Mouse (Mus musculus) embryonic facial prominence, embryonic 13.5 days (tissue): ENCODE measurements around the gene Bcam. TPM values are rescaled to one million over a fixed set of nuclear protein-coding genes. Genes with fewer than 3 reads are reported as not detected.

ENCODE experiments used
- ATAC-seq: fragments of 200-750 bp; cut with Nextera tagmentation; 2 replicates; pipeline ENCODE4 v1.8.0; 2017; ENCODE audit warnings: low read depth; ENCODE audit not compliant: insufficient number of reproducible peaks, insufficient read depth, low FRiP score, low TSS enrichment
- H3K27ac ChIP-seq: fragments of 300-500 bp; sonication (generic); 2 replicates; pipeline ENCODE4 v1.5.1; 2015; ENCODE audit warnings: moderate library complexity, mild to moderate bottlenecking, inconsistent platforms
- H3K27me3 ChIP-seq: fragments of 300-500 bp; sonication (generic); 2 replicates; pipeline ENCODE4 v1.6.1; 2015; ENCODE audit warnings: mild to moderate bottlenecking, inconsistent platforms
- H3K36me3 ChIP-seq: fragments of 300-500 bp; sonication (generic); 2 replicates; pipeline ENCODE4 v1.6.1; 2015; ENCODE audit warnings: mild to moderate bottlenecking, inconsistent platforms
- H3K4me1 ChIP-seq: fragments of 300-500 bp; sonication (generic); 2 replicates; pipeline ENCODE4 v1.6.1; 2015; ENCODE audit warnings: inconsistent platforms
- H3K4me2 ChIP-seq: fragments of 300-500 bp; sonication (generic); 2 replicates; pipeline ENCODE4 v1.6.1; 2015; ENCODE audit warnings: moderate library complexity, mild to moderate bottlenecking, inconsistent platforms
- H3K4me3 ChIP-seq: fragments of 300-500 bp; sonication (generic); 2 replicates; pipeline ENCODE4 v1.5.1; 2015; ENCODE audit warnings: mild to moderate bottlenecking, inconsistent platforms
- H3K9ac ChIP-seq: fragments of 300-500 bp; sonication (generic); 2 replicates; pipeline ENCODE4 v1.6.1; 2015; ENCODE audit warnings: mild to moderate bottlenecking, inconsistent platforms
- H3K9me3 ChIP-seq: fragments of 300-500 bp; sonication (generic); 2 replicates; pipeline ENCODE4 v1.6.1; 2016; ENCODE audit warnings: inconsistent platforms
- WGBS: fragments of 180-500 bp; shearing (Covaris S2); methylation state at CpG from one replicate; pipeline ENCODE4 v1.1.7; 2015; ENCODE audit warnings: mixed read lengths; 5-methylcytosine and 5-hydroxymethylcytosine counted together
- polyA plus RNA-seq: library from polyadenylated mRNA; unstranded; fragments of >200 nt; fragmentation: Nextera tagmentation; extraction: Ambion mirVana; gene quantifications from 2 replicates; pipeline ENCODE4 v1.2.1, GENCODE M21; 2015

Bcam gene
- polyA plus RNA-seq, 1 experiment from 2014 or later: 116 TPM

DNA sequence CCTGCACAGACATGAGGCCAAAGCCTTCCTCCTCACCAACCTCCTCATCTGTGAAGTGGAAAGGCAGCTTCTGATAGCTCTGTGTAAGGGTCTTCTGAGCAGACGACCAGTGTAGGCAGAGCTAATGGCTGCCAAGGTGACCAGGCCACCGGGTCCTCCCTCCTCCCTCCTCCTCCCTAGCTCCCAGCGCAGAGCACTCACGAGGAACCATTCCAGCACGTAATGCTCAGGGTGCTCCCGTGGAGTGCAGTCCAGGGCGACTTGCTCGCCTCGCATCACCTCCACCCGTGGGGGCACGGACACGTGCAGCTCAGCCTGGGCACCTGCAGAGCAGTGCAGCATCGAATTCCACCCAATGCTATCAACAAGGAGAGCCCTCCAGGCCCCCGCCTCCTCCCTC, 2.6 kb downstream of the Bcam start:
- peaks cover 6% of the 10 kb centered on the region for H3K27me3 ChIP-seq
- peaks cover 33% of the 10 kb centered on the region for H3K4me1 ChIP-seq
- no peak for ATAC-seq
- peaks cover 35% of the 10 kb centered on the region for H3K36me3 ChIP-seq
- peak overlapping the region; percentile 84 for H3K4me2 ChIP-seq
- peak overlapping the region; percentile 54 for H3K4me3 ChIP-seq
- 62% methylated on average over 14 of the region's 14 CpGs for WGBS
- 0 out of 2 replicates have a peak overlapping the region, but pooled peaks have one; percentile 11 for H3K27ac ChIP-seq
- no peaks in the 10 kb centered on the region for H3K9me3 ChIP-seq
- peak overlapping the region; percentile 75; the same call in 1 of the 2 replicates for H3K9ac ChIP-seq

DNA sequence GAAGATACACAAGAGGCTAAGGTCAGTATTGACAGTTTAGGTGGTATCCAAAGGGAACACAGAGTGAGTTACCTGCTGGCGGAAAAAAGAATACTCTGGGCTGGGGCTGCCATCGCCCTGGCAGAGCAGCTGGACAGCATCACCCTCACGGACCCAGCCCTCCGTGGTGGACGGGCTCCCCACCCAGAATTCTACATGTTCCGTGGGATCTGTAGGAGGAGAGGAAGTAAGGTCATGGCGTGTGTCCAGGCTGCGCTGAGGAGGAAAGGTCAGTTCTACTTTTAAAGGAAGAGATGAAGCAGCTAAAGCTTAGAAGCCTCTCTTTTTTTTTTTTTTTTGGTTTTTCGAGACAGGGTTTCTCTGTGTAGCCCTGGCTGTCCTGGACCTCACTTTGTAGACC, 6.2 kb downstream of the Bcam start:
- no peak overlapping the region for H3K9ac ChIP-seq
- H3K4me1 ChIP-seq: peaks cover 15% of the 10 kb centered on the region
- no peaks in the 10 kb centered on the region; the same call in 1 of the 2 replicates for H3K27me3 ChIP-seq
- no peak overlapping the region for H3K4me2 ChIP-seq
- no peaks in the 10 kb centered on the region for H3K9me3 ChIP-seq
- 96% methylated on average over 9 of the region's 9 CpGs for WGBS
- no peak overlapping the region for H3K4me3 ChIP-seq
- ATAC-seq: no peak
- no peak overlapping the region for H3K27ac ChIP-seq
- peaks cover 63% of the 10 kb centered on the region for H3K36me3 ChIP-seq

DNA sequence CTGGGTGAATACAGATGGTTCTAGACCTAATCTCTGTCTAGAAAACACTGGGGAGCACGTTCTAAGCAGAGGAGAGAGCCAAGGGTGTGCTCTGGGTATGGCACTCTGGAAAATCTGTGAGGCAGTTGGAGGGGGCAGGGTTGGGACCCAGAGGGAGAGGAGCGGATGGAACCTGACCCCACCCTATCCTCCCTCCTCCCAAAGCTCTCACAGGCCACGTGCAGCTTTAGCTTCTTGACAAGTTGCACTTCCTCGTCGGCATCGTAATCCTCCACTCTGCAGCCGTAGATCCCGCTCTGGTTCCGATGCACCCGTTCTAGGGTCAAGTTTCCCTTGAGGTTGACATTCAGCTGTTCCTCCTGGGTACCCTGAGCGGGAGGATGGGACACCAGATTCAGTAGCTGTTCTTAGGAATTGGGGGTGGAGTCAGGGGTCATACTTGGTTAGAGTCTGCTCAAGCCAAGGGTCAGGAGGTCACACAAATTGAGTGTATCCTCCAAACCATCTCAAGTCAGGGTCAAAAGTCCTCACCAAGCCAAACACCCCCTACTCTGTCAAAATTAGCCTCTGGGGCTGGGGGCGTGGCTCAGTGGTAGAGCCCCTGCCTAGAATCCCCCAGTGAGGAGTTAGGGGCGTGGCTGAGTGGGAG, 6.9 kb downstream of the Bcam start:
- Histone ChIP-seq H3K9me3 (no peaks in the 10 kb centered on the region), H3K27ac (no peak overlapping the region), H3K4me2 (no peak overlapping the region), H3K4me3 (no peak overlapping the region), H3K9ac (no peak overlapping the region), H3K27me3 (no peaks in the 10 kb centered on the region; the same call in 1 of the 2 replicates), H3K36me3 (peaks cover 69% of the 10 kb centered on the region), H3K4me1 (peaks cover 9% of the 10 kb centered on the region)
- WGBS: 87% methylated on average over 13 of the region's 13 CpGs
- no peak for ATAC-seq

DNA sequence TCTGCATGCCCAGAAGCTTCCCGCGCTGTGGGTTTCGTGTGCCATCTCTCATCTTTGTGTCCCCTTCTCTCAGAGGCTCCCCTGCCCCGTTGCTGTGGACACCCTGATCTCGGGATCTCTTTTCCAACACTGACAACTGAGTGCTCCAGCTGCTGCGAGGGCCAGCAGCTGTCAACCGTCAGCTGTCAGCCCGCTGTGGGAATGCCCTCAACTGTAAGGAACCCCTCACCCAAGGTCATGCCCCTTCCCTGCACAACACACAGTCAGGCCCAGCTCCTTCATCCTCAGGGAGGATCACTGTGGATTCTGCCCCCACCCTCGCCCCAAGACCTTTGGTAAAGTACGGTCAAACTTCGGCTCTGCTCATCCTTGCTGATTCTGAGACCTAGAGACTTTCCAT, 8.5 kb downstream of the Bcam start:
- WGBS: 85% methylated on average over 11 of the region's 11 CpGs
- Histone ChIP-seq H3K36me3 (peaks cover 81% of the 10 kb centered on the region), H3K27ac (no peak overlapping the region), H3K4me2 (no peak overlapping the region), H3K9me3 (no peaks in the 10 kb centered on the region), H3K27me3 (no peaks in the 10 kb centered on the region), H3K4me3 (no peak overlapping the region), H3K4me1 (no peaks in the 10 kb centered on the region), H3K9ac (no peak overlapping the region)
- ATAC-seq: no peak

DNA sequence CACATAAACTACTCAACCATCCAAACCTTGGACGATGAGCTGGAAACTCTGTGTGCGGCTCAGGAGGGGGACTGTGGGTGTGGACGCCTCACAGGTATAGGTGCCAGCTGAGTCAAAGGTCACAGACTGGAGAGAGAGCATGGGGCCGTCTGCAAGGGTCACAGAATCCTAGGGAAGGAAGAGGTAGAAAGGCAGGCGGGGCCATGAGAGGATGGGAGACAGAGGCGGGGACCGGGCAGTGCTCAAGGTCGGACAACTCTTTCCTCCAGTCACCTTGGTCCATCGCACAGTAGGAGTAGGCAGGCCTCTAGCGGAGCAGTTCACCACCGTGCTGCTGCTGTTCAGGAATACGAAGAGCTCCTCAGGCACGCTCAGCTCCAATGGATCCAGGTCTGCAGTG, 10.8 kb downstream of the Bcam start:
- ATAC-seq: no peak
- Histone ChIP-seq H3K9me3 (no peaks in the 10 kb centered on the region), H3K27me3 (no peaks in the 10 kb centered on the region), H3K4me2 (no peak overlapping the region), H3K4me1 (0 out of 2 replicates have a peak, but pooled peaks cover 3% of the 10 kb centered on the region), H3K36me3 (peaks cover 72% of the 10 kb centered on the region), H3K9ac (no peak overlapping the region), H3K27ac (no peak overlapping the region), H3K4me3 (no peak overlapping the region)
- 90% methylated on average over 13 of the region's 13 CpGs for WGBS

DNA sequence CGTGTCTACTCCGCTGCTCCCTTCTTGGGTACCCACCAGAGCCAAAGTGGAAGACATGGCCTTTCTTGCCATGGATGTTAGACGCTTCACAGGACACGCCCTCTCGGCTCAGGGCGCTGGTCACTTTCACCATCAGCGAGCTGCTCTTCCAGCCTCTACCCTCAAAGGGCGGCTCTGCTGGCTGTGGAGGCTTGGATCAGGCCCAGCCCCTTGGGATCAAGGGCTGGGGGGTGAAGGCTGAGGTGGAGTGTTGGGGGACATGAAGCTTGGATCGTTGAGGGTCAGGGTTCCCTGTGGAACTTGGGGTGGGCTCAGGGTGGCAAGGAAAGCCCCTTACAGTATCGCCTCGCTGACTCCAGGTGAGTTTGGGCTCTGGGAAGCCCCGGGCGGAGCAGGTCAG, 12.2 kb downstream of the Bcam start:
- 93% methylated on average over 13 of the region's 13 CpGs for WGBS
- no peak overlapping the region for H3K27ac ChIP-seq
- no peak for ATAC-seq

DNA sequence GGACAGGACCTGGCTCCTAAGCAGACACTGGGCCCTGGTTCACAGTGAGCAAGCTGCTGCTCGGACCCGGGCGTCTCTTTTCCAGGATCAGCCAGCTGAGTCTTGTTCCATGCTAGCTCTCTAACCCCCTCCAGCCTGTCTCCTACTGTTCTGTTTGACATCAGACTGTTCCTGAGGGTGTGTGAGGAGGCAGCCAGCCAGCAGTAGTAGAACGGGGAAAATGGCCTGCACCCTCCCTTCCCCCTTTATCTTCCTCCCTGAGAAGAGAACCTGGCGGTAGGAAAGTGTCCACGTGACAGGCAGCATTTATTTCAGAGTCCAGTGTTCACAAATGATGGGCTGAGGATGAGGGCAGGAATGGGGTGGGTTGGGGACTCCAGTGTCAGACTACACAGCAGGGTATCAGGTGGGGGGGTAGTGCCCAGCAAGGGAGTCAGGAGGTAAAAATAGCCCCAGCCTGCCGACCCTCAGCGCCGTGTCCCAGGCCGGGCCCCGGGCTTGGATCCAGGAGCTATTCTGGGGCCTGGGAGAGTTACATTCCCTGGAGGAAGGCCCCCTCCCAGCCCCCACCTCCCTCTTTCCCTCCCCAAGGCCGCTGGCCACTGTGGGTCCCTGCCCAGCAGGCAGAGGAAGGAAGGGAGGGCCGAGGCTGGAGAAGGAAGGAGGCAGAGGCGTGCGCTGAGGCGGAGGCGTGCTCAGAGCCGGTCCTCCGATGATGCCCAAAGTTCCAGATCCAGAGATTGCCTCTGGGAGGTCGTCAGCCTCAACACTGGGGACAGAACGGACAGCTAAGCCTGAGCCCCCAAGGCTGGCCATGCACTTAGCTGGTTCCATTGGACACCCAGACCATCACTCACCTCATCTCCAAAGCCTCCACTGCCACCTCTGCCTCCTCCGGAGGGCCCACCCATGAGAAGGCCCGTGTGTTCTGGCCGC, 14.7 kb downstream of the Bcam start:
- no peaks in the 10 kb centered on the region for H3K9me3 ChIP-seq
- H3K27me3 ChIP-seq: no peaks in the 10 kb centered on the region
- H3K36me3 ChIP-seq: peaks cover 42% of the 10 kb centered on the region
- no peak overlapping the region for H3K9ac ChIP-seq
- H3K27ac ChIP-seq: no peak overlapping the region
- WGBS: 79% methylated on average over 24 of the region's 24 CpGs
- H3K4me2 ChIP-seq: no peak overlapping the region
- no peak for ATAC-seq
- 0 out of 2 replicates have a peak, but pooled peaks cover 7% of the 10 kb centered on the region for H3K4me1 ChIP-seq
- H3K4me3 ChIP-seq: no peak overlapping the region

More for the DNA sequence above, 12.2 kb downstream of the Bcam start:
- Histone ChIP-seq H3K9ac (no peak overlapping the region), H3K27me3 (no peaks in the 10 kb centered on the region), H3K4me2 (no peak overlapping the region), H3K36me3 (peaks cover 59% of the 10 kb centered on the region), H3K9me3 (no peaks in the 10 kb centered on the region), H3K4me1 (0 out of 2 replicates have a peak, but pooled peaks cover 6% of the 10 kb centered on the region), H3K4me3 (no peak overlapping the region)

DNA sequence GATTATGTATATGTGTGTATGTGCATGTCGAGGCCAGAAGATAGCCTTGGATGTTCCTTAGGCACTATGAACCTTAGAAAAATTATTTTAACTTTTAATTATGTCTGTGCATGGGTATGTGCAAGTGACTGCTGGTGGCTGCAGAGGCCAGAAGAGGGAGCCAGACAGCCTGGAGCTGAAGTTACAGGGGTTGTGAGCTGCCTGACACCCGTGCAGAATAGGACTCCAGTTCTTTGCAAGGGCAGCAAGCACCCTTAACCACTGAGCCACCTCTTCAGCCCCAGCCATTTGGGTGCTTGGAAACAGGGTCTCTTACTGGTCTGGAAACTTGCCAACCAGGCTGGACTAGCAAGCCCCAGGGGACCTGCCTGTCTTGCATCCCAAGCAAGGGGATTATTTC, 15.8 kb downstream of the Bcam start:
- H3K27ac ChIP-seq: no peak overlapping the region
- peaks cover 32% of the 10 kb centered on the region for H3K36me3 ChIP-seq
- no peak overlapping the region for H3K9ac ChIP-seq
- H3K4me3 ChIP-seq: no peak overlapping the region
- H3K4me2 ChIP-seq: no peak overlapping the region
- WGBS: 91% methylated on average over 2 of the region's 2 CpGs
- H3K4me1 ChIP-seq: peaks cover 11% of the 10 kb centered on the region; the same call in 1 of the 2 replicates
- no peak for ATAC-seq
- H3K9me3 ChIP-seq: no peaks in the 10 kb centered on the region
- H3K27me3 ChIP-seq: no peaks in the 10 kb centered on the region

DNA sequence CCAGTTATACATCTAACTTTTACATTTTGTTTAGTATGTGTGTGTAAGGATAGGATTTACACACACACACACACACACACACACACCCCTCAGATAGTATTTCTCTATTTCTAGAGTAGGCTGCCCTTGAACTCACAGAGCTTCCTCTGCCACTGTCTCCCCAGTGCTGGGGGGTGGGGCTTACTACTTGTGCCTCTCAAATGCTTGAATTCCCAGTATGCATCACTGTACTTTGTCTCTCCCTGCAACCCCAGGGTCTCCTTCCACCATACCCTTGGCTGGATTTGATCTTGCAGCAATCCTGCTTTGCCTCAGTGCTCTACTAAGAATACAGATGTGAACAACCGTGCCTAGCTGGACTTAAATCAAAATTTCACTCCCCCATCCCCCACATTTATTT, 16.8 kb downstream of the Bcam start:
- 71% methylated on average over 1 of the region's 1 CpGs for WGBS
- no peak for ATAC-seq
- no peaks in the 10 kb centered on the region for H3K27me3 ChIP-seq
- no peak overlapping the region for H3K27ac ChIP-seq
- no peaks in the 10 kb centered on the region for H3K9me3 ChIP-seq
- no peak overlapping the region for H3K4me2 ChIP-seq
- peaks cover 23% of the 10 kb centered on the region for H3K36me3 ChIP-seq
- H3K4me3 ChIP-seq: no peak overlapping the region
- no peak overlapping the region for H3K9ac ChIP-seq
- H3K4me1 ChIP-seq: peaks cover 11% of the 10 kb centered on the region; the same call in 1 of the 2 replicates

DNA sequence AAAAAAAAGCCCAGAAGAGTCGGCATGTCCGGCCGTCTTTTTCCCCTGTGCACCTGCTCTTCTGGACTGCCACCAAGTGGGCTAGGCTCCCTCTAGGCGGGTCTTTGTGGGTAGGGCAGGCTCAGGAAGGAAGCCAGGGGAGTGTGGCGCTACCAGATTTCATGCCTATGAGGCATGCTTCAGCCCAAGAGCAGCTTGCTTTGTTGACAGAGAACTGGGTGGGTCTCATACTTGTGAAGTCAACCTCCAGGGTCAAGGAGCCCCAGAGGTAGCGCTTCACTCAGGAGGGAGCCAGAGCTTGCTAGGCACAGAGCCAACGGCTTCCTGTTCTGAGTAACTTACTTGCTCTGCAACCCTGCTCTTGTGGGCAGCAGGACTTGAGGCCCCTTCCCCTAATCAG, 17.2 kb downstream of the Bcam start:
- Histone ChIP-seq H3K4me1 (peaks cover 11% of the 10 kb centered on the region; the same call in 1 of the 2 replicates), H3K9ac (no peak overlapping the region), H3K27me3 (no peaks in the 10 kb centered on the region), H3K9me3 (no peaks in the 10 kb centered on the region), H3K4me2 (no peak overlapping the region), H3K4me3 (no peak overlapping the region), H3K27ac (no peak overlapping the region), H3K36me3 (peaks cover 19% of the 10 kb centered on the region)
- 70% methylated on average over 7 of the region's 7 CpGs for WGBS
- no peak for ATAC-seq

DNA sequence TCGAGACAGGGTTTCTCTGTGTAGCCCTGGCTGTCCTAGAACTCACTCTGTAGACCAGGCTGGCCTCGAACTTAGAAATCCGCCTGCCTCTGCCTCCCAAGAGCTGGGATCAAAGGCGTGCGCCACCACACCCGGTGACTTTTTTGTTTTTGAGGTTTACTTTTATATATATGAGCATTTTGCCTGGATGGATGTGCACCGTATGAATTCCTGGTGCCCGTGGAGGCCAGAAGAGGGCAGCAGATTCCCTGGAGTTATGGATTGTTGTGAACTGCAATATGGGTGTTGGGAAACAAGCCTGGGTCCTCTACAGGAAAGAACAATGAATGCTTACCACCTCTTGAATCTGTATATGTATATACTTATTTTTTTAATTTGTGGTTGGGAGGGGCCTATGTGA, 18.2 kb downstream of the Bcam start:
- H3K36me3 ChIP-seq: peaks cover 10% of the 10 kb centered on the region
- ATAC-seq: no peak
- H3K4me3 ChIP-seq: no peak overlapping the region
- H3K4me2 ChIP-seq: no peak overlapping the region
- peaks cover 18% of the 10 kb centered on the region for H3K4me1 ChIP-seq
- H3K27ac ChIP-seq: no peak overlapping the region
- no peaks in the 10 kb centered on the region for H3K27me3 ChIP-seq
- 72% methylated on average over 8 of the region's 8 CpGs for WGBS
- no peaks in the 10 kb centered on the region for H3K9me3 ChIP-seq
- H3K9ac ChIP-seq: no peak overlapping the region
